Mouse (Mus musculus) CH12F3 (cell line): ENCODE data around the gene Rrn3.
"Not testable (repeated sequence)": the region's sequence is repeated elsewhere in the genome, so short reads cannot be mapped to it uniquely, and the experiment has no call there.

Experiments used
- in situ Hi-C: fragments of 300-500 bp; cut with MboI; formaldehyde crosslinking; loops from 2 replicates; pipeline ENCODE4 v1.14.3; 2020; ENCODE audit warnings: low sequenced_read_pairs

The Rrn3 gene

DNA sequence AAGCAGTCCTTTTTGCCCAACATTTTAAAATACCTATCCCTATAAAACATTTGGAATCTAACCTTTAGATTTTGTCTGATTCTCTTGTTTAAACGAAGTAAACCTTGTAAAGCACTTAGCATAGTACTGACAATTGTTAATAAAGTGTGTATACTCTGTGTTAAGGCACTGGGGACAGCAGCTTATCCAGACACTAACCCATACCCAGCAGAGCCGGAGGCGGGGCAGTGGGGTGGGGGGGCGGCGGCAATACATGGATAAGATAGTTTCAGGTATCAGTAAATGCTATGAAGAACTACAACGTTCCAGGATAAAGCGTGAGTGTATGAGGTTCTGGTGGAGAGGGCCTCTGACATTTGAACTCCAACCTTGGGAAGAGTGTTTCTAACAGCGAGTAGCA, 708 bp downstream of the Rrn3 start:
- in situ Hi-C loops: no loop called here

DNA sequence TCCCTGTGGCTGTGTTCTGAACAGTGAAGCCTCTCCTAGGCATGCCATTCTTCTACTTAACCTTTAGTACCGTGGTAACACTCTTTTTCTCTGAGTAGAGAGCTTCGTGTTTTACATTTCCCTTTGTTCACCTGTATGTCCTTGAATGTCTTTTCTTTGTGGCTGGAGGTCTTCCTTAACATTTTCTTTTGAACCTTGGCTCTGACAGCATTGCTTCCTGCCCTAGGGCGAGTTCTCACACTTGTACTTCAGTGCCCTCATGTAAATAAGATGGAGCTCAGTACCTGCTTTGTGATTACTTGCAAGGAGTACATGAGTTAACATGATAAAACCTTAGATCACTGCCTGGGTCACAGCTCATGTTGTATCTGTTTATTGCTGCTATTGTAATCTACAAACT, 5.4 kb downstream of the Rrn3 start:
- in situ Hi-C loops: no loop called here

DNA sequence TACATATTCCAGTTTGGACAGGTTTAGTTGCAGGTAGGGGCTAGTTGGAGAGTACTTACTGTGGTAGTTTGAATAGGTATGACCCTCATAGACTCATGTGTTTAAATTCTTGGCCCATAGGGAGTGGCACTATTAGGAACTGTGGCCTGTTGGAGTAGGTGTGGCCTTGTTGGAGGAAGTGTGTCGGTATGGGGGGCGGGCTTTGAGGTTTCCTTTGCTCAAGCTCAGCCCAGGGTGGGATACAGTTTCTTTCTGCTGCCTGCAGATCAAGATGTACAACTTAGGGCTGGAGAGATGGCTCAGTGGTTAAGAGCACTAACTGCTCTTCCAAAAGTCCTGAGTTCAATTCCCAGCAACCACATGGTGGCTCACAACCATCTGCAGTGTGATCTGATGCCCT, 12.9 kb downstream of the Rrn3 start:
- in situ Hi-C loops: not testable (repeated sequence)

DNA sequence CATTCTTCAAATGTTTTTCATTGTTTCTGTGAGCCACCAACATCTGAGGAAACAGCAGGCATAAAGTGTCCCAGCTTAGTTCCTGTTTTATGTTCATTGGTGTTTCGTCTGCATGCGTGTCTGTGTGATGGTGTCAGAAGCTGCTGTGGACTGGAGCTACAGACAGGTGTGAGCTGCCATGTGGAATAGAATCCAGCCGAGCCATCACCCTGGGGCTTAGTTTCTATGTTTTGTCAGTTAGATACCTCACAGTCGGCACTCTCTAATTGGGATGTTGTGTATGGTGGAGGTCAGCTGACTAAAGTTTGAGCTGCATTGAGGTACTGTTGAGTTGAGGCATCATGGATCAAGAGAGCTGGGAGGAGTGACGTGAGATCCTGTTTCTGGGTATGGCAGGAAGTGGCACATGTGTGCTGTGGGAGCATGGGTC, 16.3 kb downstream of the Rrn3 start:
- in situ Hi-C loops: no loop called here

DNA sequence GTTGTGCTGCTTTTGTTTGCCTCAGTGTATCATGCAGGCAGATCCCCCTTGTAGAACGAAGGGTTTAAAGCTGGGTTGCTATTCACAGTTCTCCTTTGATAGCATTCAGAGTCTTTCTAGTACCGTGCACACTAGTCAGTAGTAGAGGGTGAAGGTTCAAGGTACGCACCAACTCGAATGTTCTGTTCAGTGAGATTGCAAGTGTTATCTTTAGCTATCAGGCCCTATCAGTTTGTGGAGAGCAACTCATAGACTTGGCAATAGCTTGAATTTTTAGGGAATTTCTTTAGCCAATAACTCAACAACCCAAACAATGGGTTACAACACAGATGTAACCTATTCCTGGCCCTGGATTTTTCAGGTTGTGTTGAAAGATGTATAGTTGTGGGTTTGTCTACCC, 20.7 kb downstream of the Rrn3 start:
- in situ Hi-C loops: no loop called here

DNA sequence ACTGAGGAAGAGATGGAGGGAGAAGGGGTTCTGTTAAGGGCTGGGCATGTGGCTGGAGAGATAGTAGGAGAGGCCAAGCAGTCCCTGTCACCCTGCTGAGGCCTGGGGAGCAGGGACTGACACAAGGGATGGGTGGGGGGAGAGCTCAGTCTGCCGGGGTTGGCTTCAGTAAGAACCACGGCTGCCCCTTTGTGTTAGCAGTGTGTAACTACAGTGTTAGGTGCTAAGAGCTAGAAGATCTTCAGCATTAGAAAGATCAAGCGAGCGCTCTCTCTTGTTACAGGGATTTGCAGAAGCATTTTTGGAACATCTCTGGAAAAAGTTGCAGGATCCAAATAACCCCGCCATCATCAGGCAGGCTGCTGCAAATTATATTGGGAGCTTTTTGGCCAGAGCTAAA, 24.2 kb downstream of the Rrn3 start:
- in situ Hi-C loops: no loop called here

DNA sequence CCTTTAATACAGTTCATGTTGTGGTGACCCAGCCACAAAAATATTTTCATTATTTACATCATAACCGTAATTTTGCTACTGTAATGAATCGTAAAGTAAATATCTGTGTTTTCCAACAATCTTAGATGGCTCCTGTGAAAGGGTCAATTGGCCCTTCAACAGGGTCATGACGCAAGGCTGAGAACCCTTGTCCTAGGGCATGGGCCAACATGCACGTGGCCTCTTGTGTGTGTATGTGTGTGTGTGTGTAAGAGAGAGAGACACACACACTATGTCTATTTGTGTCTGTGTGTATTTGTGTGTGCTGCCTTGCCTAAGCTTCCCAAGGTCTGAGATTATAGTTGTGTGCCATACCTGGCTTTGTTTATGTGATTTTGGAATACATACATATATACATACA, 27.1 kb downstream of the Rrn3 start:
- in situ Hi-C loops: no loop called here

DNA sequence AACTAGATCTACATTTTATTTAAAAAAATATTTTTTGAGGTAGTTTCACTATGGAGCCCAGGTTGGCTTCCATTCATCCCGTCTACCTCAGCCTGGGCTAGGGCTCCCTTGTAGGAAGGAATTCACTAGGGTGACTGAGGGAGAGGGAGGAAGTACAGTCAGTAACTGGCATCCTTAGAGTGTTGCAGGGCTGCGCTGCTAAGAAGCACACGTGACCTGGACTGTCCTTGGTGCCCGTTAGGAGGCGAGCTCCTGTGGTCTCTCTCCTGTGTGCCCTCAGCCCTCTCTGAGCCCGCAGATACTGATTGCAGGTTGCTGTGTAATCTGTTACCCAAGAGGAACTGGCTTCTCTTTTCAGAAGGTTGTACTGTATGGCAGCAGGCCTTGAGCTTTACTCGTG, 27.9 kb downstream of the Rrn3 start:
- in situ Hi-C loops: no loop called here

DNA sequence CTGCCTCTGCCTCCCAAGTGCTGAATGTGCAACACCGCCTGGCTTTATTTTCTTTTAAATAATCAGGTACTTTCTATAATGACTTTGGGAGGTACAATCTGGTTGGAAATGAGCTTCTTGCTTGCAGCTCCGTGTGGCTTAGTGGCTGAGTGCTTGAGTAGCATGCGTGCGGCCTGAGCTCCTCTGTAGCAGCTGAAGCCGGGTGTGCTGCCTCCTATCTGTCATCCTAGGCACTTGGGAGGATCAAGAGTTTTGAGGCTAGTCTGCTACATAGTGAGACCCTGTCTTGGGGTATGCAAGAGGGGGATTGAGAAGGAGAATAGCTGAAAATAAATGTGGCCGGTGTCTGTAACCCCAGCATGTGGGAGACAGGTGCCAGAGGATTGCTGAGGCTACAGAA, 31.6 kb downstream of the Rrn3 start:
- in situ Hi-C loops: no loop called here

DNA sequence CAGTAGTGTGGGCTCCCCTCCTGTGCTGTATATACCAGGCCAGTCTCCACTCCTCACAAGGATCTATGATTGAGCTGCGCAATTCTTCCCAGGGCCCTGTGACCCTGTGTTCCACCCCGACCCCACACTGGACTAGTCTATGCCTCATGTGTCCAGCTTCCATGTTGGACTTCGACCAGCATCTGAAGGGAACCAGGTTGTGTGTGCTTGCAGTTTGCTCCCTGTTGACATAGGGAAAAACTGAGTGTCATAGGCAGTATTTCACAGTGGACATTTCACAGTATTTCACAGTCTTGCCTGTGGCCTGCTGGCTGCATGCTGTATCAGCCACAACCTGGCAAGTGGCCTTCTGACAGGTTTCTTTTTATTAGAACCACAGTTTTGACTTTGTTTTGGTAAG, 32.7 kb downstream of the Rrn3 start:
- in situ Hi-C loops: no loop called here

DNA sequence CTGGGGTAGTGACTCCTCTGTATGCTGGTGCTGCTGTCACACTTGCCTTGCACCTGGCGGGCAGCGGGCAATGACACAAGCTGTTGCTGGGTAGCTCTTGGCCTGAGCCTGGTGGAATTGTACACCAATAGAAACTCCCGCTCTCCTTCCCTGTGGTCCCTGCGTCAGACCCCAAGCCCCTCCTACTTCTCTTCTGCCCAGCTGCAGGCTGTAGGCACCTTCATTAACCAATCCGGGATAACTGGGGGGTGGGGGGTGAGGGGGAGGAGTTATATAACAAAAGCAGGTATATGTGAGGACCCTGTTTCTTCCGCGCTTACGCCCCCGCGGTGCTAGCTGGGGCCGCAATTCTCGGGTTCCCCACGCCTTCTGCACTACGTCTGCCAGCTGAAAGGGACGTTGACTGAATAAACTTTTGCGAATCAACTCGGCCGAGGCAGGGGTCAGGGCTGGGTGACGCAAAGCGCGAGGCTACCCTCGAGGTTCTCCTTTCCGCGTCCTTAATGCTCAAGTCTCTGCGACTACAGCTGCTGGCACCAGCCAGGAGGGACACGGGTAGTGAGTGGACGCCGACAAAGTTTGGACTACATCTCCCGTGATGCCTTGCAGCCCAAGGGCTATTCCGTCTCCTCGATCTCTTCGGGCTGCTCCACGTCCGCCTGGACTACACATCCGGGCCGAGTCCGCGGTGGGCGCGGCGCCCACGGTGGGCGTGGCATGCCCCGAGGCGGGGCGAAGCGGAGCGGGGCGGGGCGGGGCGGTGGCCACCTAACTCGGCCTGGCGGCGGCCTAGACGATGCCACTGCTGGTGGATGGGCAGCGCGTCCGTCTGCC, 38.3 kb downstream of the Rrn3 start, which contains the start of gene Ntan1:
Ntan1 (plus strand) TSS at position 286 of the 834 bp plus-strand sequence.
- in situ Hi-C loops: no loop called here

DNA sequence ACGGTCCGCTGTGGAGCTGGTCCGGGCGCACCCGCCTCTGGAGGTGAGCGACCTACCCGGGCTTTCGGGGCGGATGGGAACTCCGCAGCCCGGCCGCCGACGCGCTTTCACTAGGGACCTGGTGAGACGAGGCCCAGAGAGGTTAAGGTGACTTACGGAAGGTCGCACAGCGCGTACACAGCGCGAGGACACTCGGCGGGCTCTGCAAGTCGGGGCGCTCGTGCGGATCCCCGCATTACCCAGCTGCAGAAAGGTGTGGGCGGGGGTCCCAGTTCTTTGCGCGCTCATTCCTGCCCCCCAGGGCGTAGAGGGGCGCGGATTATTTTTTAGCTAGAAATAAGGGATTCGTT, 38.9 kb downstream of the Rrn3 start:
- in situ Hi-C loops: no loop called here

DNA sequence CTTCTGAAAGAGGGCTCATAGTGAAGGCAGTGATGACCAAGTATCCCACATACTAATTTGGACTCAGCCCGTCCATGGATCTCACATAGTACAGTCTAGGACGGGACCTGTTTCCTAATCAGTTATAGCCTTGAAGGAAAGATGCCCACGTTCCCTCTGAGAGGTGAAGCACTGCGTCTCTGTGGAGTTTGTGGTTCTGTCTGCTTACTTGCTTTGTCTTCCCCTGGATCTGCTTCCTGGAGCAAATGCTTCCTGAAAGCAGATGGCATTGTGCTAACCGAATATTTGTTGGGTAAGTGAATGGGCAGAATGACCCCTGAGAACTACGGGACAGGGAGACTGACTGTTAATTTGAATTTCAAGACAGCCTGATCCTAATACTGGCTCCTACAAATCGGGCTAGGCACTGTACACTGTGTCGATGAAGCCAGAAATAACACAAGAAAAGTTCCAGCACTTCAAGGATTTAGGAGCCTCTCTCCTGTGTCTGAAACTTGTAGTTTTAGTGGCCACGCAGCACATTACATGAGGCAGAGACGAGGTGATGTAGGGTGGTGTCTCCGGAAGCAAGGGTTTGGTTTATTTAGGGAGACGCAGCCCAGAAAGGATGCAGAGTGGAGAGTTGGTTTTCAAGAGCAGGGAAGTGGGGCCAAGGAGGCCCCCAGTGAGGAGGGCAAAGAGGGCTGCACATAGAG, 39.4 kb downstream of the Rrn3 start:
- in situ Hi-C loops: no loop called here

DNA sequence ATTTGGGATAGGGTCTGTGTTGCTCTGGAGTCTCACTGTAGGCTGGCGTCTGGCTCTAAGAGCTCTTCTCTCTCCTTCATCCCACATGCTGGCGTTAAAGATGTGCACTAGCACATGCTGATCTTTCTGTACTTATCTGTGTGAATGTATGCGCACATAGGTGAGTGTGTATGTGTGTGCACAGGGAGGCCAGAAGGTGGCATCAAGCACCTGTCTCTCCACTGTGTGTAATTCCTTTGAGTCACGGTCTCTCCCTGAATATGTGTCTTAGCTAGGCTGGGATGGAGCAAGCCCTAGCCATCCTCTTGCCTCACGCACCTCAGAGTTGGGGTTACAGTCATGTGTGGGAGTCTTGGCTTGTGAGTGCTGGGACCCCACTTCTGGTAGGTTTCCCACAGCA, 40.3 kb downstream of the Rrn3 start:
- in situ Hi-C loops: no loop called here

DNA sequence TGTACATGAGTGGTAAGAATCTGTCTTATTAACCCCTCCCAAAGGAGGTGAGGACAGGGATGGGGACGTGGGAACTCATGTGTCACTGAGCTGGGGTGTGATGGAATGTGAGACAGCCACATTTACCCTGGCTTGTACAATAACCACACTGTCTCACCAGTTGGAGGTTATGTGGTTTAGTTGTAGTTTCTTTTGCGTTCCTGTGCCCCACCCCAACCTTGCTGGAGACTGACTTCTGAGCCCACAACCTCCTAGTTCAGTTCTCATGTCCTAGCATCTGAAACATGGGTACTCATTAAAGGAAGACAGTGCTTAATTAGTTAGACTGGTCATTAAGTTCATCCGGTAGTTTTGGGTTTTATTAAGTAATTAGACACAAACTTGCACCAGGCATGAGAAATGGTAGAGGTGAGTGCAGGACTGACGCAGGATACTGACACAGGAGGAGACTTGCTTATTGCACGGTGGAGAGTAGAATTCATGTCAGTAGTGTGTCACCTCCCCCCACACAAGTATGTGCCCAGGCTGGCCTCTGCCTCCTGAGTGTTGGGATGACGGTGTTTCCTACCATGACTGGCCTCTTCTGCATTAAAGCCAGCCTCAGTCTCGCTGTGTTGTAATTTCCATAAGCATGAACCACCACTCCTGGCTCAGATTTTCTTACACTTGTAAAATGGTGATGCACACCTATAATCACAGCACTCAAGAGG, 45.4 kb downstream of the Rrn3 start:
- in situ Hi-C loops: no loop called here

DNA sequence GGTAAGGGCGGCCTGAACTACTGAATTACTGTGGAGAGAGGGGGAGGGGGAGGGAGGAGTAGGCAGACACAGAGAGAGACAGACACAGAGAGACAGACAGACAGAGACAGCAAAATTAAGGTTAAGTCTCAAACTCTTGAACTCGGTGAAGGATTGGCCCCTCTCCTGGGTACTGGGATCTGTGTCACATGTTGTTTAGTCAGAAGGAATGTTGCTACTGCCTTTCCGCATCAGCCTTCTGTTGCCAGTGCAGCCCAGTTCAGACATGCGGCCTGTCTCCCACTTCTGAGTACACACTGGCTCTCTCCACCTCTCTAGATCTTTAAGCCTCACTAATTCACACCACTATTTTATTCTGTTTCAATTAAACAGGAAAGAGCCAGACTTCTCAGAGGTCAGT, 46.0 kb downstream of the Rrn3 start:
- in situ Hi-C loops: no loop called here

DNA sequence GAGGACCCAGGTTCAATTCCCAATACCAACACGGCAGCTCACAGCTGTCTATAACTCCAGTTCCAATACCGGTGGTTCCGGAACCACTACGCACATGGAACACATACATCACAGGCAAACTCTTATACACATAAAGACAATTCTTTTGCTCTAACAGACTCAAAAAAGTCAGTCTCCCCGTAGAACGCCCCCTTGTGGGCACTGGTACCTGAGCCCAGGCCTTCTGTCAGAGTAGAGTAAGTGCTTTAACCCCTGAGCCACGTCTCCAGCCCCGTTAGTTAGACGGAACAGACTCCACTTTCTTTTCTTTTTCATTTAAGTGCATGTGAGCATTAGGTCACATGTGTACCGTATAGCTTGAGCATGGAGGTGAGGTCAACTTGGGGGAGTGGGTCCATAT, 49.9 kb downstream of the Rrn3 start:
- in situ Hi-C loops: no loop called here

DNA sequence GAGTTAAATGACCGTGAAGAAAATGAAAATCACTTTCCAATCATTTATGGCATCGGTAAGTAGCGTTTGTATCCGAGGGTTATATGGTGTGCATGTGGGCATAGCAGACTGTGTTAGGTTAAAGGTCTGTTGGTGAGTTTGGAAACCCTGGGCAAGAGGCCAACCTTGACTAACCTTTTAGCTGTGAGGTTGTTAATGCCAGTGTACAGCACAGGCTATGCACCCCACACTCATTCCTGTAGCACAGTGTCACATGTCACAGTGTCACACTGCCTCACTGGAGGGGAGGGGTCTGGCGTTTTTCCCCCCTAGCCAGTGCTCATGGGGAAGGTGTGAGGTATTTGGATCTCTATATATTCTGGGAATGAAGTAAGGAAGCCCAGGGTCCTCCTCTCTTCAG, 51.1 kb downstream of the Rrn3 start:
- in situ Hi-C loops: no loop called here

DNA sequence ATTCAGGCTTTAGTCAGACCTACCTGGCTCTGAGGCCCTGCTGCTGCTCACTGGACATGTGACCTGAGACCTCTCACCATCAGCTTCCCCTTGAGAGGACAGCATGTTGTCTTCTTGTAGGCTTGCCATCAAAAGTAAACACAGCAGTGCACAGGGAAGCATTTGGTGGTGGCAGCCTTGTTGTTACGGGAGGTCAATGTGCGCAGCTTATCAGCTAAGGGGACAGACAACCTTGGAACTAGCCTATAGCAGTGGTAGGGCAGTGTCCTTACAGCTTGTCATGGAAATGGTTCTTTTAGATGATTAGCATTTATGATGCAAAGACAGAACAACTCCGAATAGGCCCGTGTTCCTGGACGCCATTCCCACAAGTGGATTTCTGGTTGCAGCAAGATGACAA, 53.9 kb downstream of the Rrn3 start:
- in situ Hi-C loops: no loop called here

DNA sequence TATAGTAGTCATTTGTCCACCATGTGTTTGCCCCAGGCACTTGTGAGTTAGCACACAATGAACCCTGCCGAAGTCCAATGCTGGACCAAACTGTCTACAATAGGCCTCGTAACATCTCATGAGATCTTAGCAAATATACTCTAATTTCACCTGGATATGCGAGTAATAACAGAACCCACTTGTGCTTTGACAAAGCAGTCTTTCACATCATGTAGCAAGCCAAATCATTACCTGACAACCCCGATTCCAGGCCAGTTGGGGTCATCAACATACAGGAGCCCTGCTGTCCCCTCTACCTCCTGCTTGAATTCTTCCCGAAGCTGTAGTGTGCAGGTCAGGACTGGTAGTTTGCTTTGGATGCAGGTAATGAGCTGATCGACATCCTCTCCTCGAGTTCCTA, 59.5 kb downstream of the Rrn3 start:
- in situ Hi-C loops: no loop called here

DNA sequence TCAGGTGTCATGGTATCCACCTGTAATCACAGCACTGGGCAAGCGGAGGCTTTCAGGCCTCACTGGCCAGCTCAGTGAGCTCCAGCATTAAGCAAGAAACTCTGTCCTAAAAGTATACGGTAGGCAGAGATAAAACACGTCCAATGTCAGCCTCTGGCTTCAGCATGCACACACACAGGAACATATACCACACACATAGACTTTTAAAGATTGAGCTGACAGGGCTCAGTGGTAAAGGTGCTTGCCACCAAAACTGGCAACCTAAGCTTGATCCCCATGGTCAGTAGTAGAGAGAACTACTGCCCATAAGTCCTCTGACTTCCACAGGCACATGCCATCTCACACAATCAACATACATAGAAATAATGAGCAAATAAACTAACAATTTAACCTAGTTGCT, 60.4 kb downstream of the Rrn3 start:
- in situ Hi-C loops: no loop called here

DNA sequence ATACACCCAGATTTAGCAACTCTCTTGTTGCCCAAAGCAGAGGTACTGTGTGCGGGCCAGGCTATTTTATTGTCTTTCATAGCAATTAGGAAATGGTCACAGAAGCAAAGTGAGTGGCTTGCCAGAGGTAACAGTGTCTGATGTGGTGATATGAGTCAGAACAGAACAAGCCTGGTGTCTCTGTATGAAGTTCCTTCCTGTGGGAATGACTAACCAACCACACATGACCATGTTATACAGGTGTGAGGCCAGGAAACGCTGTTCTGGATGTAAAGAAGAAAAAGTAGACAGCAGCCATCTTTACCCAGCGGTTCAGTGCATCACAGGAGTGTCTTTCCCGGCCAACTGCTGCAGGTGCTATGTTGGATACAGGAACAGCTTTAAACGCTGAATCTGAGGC, 64.5 kb downstream of the Rrn3 start:
- in situ Hi-C loops: no loop called here
